Mouse (Mus musculus) E14TG2a.4 (cell line): ENCODE data around the gene H2-T3.
"Not testable (repeated sequence)": the region's sequence is repeated elsewhere in the genome, so short reads cannot be mapped to it uniquely, and the experiment has no call there.

Source experiments
- CTCF ChIP-seq: conservative IDR thresholded peaks from 2 replicates; pipeline ENCODE4 v1.5.1; 2014; ENCODE audit warnings: low read length
- NANOG ChIP-seq: IDR thresholded peaks from 2 replicates; pipeline ENCODE4 v1.6.1; 2014; ENCODE audit warnings: borderline replicate concordance, low read length, mixed read lengths
- POU5F1 ChIP-seq: IDR thresholded peaks from 2 replicates; pipeline ENCODE4 v1.6.1; 2014; ENCODE audit warnings: low read length, borderline replicate concordance

DNA sequence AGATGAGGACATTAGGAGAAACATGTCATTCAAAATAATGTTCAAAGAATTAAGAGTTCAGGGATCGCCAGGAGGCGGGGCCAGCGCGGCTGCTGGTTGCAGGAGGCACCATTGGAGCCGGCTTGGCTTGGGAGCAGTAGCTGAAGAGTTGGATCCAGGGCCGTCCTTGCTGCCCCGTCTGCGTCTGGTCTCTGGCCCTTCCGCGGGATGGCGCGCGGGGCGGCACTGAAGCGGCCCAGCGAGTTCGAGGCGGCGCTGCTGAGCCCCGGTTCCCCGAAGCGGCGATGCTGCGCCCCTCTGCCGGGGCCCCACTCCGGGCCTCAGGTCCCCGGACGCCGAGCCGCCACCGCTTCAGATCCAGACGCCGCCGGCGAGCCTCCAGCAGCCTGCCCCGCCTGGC, 32.3 kb downstream of the H2-T3 start:
- TF ChIP-seq POU5F1, CTCF, NANOG: not testable (repeated sequence)
